Mouse (Mus musculus) heart, adult 2 months (tissue): ENCODE results near the gene Rnase9.

Experiments
- CTCF ChIP-seq: fragments of 200-600 bp; IDR thresholded peaks from 2 replicates; pipeline ENCODE4 v1.8.1; 2022; ENCODE audit warnings: antibody characterized with exemption, mild to moderate bottlenecking, moderate library complexity
- EP300 ChIP-seq: fragments of 200-500 bp; IDR thresholded peaks from 2 replicates; pipeline ENCODE4 v1.6.1; 2011; ENCODE audit warnings: low read depth, low read length, control low read depth; ENCODE audit not compliant: insufficient read depth

GRCm38 (mm10) chr14:51053176-51053575, 11.5 kb upstream of the Rnase9 start:
- TF ChIP-seq CTCF (no peak), EP300 (no peak)
